ENCODE assay signal across 7 mouse cellular contexts in the genomic region with DNA sequence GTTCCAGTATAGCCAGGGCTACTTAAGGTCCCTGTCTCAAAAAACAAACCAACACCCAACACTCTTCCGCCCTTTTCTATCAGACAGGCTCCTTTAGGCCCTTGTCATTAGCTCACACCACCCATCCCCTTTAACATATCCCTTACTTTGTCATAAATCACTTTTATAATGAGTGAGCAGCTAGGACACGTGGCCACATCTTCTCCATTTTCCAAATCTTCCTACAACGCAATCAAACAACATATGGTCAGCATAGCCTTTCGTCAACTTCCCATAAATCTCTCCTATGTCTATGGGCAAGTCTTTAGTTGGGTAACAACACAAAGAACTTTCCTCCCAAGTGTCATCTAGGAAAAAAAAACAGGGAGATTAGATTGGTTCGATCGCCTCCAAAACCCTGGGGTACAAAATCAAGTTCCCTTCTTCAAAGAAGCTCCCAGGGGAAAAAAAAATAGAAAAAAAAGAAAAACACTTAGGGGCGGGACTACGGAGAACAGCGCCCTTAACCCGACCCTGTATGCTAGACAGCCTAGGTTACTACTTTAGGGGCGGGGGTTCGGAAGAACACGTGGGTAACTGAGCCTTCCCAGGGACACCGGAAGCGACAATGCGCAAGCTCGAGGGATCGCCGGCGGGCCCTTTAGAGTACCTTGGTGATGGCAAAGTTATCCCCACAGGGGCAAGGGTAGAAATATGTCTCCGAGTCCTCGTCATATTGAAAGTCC. TPM values are rescaled to one million over a fixed set of nuclear protein-coding genes. Genes with fewer than 3 reads are reported as not detected.
DNase-seq lines count a peak whose midpoint lies in the region; ATAC-seq lines count a peak whose summit lies in the region.

Gene Oxnad1 (plus strand): TSS at position 614 of the 725 bp plus-strand sequence.

- H3K4me3 ChIP-seq in lung, embryonic 16.5 days (ENCODE audit: low read length): peak within 1 kb of the TSS; percentile 79

- peak within 1 kb of the TSS; percentile 75 for H3K9ac ChIP-seq in lung, embryonic 16.5 days (ENCODE audit: low read length)

- H3K27ac ChIP-seq in lung, embryonic 16.5 days (ENCODE audit: low read length): peak within 1 kb of the TSS; percentile 75

- H3K36me3 ChIP-seq in lung, embryonic 16.5 days (ENCODE audit: control insufficient read depth, insufficient read depth, low read length): peaks cover 20% of the 10 kb centered on the region

- H3K9me3 ChIP-seq in lung, embryonic 16.5 days (ENCODE audit: control insufficient read depth, low read length): no peaks in the 10 kb centered on the region

- H3K4me1 ChIP-seq in lung, embryonic 16.5 days (replicated peaks; ENCODE audit: control insufficient read depth, insufficient read depth, low read length): 0 out of 2 replicates have a peak, but pooled peaks cover 3% of the 10 kb centered on the region

- peak within 1 kb of the TSS; percentile 83 for H3K4me2 ChIP-seq in lung, embryonic 16.5 days (ENCODE audit: low read depth, low read length)

- no peaks in the 10 kb centered on the region for H3K27me3 ChIP-seq in lung, embryonic 16.5 days (ENCODE audit: control insufficient read depth, insufficient read depth, low read depth, low read length)

- WGBS in lung, embryonic 16.5 days: 2% methylated on average over 22 of the region's 22 CpGs

- ATAC-seq in inflammation-experienced regulatory T-cells, adult 6 months: peak; percentile 85
- ATAC-seq in lung, embryonic 16.5 days (ENCODE audit: low read depth): peak; percentile 96

- no peak for DNase-seq in urinary bladder, adult 2 months (ENCODE audit: low spot score)
- no peak for DNase-seq in urinary bladder, postnatal 4 days (ENCODE audit: low spot score in 2 of 2)
- peak; percentile 95 for DNase-seq in brain, adult 2 months (ENCODE audit: low read depth, low spot score)
- no peak for DNase-seq in gastrocnemius, adult 8-10 months (ENCODE audit: low spot score in 2 of 2)
- DNase-seq in telencephalon, adult 2 months (ENCODE audit: low read depth, low spot score): peak; percentile 87

RNA-seq across cellular contexts. Expression of gene Oxnad1, which starts in this region (rescaled TPM):
- 19.9 and 21.9 TPM in 2 replicates for polyA plus RNA-seq in urinary bladder, adult 2 months (2012; rRNA removed)
- total RNA-seq in gastrocnemius, adult 8-10 months (2022): 10 to 100 TPM; 17.7 to 24.5 (median 19.4) TPM
- 10 to 100 TPM; 10.3 to 29.2 (median 28.4) TPM for polyA plus RNA-seq in inflammation-experienced regulatory T-cells, adult 6 months (2017; shearing (Covaris generic))
- 15.8 and 18.6 TPM in 2 replicates for polyA plus RNA-seq in lung, embryonic 16.5 days (2015; fragmentation: Nextera tagmentation; extraction: Ambion mirVana)

Comparison
In these comparisons a context has a peak if more than half of its experiments do, and no peak if none do; other contexts are left out.
1. DNase-seq: peak in brain, adult 2 months (single experiment) and telencephalon, adult 2 months (single experiment); none in urinary bladder, adult 2 months (single experiment), urinary bladder, postnatal 4 days (0 of 2) and gastrocnemius, adult 8-10 months (0 of 2).